Mouse (Mus musculus): Measurements from ENCODE around the gene Ddb2.

Ddb2 gene

GRCm38 (mm10) chr2:91236601-91237510, at the start of gene Ddb2:
Gene Ddb2 (minus strand): TSS chr2:91236982.
- peak; percentile 96 for DNase-seq (ENCODE audit: low read depth, low spot score)

GRCm38 (mm10) chr2:91285885-91286505, 49.2 kb upstream of the Ddb2 start:
- DNase-seq (ENCODE audit: low read depth, low spot score) = peak; percentile 79

GRCm38 (mm10) chr2:91284375-91285199, 47.8 kb upstream of the Ddb2 start:
- no peak for DNase-seq (ENCODE audit: low read depth, low spot score)

- DNase-seq (ENCODE audit: low read depth, low spot score) = no peak
These were observed 47.2 kb upstream of the Ddb2 start for GRCm38 (mm10) chr2:91283972-91284371.

GRCm38 (mm10) chr2:91281366-91281765, 44.6 kb upstream of the Ddb2 start:
- DNase-seq (ENCODE audit: low read depth, low spot score) = no peak

GRCm38 (mm10) chr2:91279372-91279755, 42.6 kb upstream of the Ddb2 start:
- no peak for DNase-seq (ENCODE audit: low read depth, low spot score)

GRCm38 (mm10) chr2:91278749-91279371, 42.1 kb upstream of the Ddb2 start:
- DNase-seq (ENCODE audit: low read depth, low spot score) = peak; percentile 71

- DNase-seq (ENCODE audit: low read depth, low spot score) = no peak
These were observed 32.9 kb upstream of the Ddb2 start for GRCm38 (mm10) chr2:91269687-91270133.

- no peak for DNase-seq (ENCODE audit: low read depth, low spot score)
These were observed 31.9 kb upstream of the Ddb2 start for GRCm38 (mm10) chr2:91268706-91269105.

- no peak for DNase-seq (ENCODE audit: low read depth, low spot score)
These were observed 31.3 kb upstream of the Ddb2 start for GRCm38 (mm10) chr2:91268042-91268441.

- DNase-seq (ENCODE audit: low read depth, low spot score) = peak; percentile 98
These were observed 28.2 kb upstream of the Ddb2 start, which contains the start of gene Arfgap2 for GRCm38 (mm10) chr2:91264711-91265681. Gene Arfgap2 (plus strand): TSS chr2:91264974.

- no peak for DNase-seq (ENCODE audit: low read depth, low spot score)
These were observed 27.2 kb upstream of the Ddb2 start for GRCm38 (mm10) chr2:91263692-91264660.

- DNase-seq (ENCODE audit: low read depth, low spot score) = no peak
These were observed 22.7 kb upstream of the Ddb2 start for GRCm38 (mm10) chr2:91259493-91259892.

- no peak for DNase-seq (ENCODE audit: low read depth, low spot score)
These were observed 22.0 kb upstream of the Ddb2 start for GRCm38 (mm10) chr2:91258830-91259229.

- DNase-seq (ENCODE audit: low read depth, low spot score) = no peak
These were observed 21.3 kb upstream of the Ddb2 start for GRCm38 (mm10) chr2:91258054-91258453.

- DNase-seq (ENCODE audit: low read depth, low spot score) = peak; percentile 67
These were observed 20.6 kb upstream of the Ddb2 start for GRCm38 (mm10) chr2:91257126-91257980.

GRCm38 (mm10) chr2:91256256-91257125, 19.7 kb upstream of the Ddb2 start:
- peak; percentile 60 for DNase-seq (ENCODE audit: low read depth, low spot score)
